Mouse (Mus musculus) CH12.LX (cell line): Measurements from ENCODE around the gene Wnt5a.

Experiments
- CTCF ChIP-seq, 2 experiments: IDR thresholded peaks in 1 of 2; conservative IDR thresholded peaks in 1 of 2; 2 replicates each; pipeline ENCODE4 v1.5.1; 2011 to 2012; ENCODE audit warnings: low read depth in 2 of 2, low read length in 2 of 2, improper control_type of control experiment in 1 of 2, inconsistent platforms in 1 of 2, mild to moderate bottlenecking in 1 of 2, moderate library complexity in 1 of 2
- EP300 ChIP-seq: IDR thresholded peaks from 2 replicates; pipeline ENCODE4 v1.6.1; 2011; ENCODE audit warnings: low read length, improper control_type of control experiment
- JUN ChIP-seq: IDR thresholded peaks from 2 replicates; pipeline ENCODE4 v1.6.1; 2011; ENCODE audit warnings: low read depth, mild to moderate bottlenecking, low read length, improper control_type of control experiment, moderate library complexity; ENCODE audit not compliant: insufficient read depth
- POLR2A ChIP-seq: IDR thresholded peaks from 2 replicates; pipeline ENCODE4 v1.6.1; 2011; ENCODE audit warnings: low read depth, mild to moderate bottlenecking, improper control_type of control experiment, low read length
- POLR2AphosphoS2 ChIP-seq: IDR thresholded peaks from 2 replicates; pipeline ENCODE4 v1.6.1; 2011; ENCODE audit warnings: low read depth, low read length, improper control_type of control experiment

GRCm38 (mm10) chr14:28528151-28528685 lies 23.7 kb downstream of the Wnt5a start:
- TF ChIP-seq POLR2AphosphoS2 (no peak), CTCF (conservative IDR thresholded peaks at IDR 0.05 in 1 of 2, IDR thresholded peaks at IDR 0.05 in 1 of 2; ENCODE audit: low read depth in 2 of 2, low read length in 2 of 2) (no peak), EP300 (no peak), JUN (no peak), POLR2A (no peak)
